Mouse (Mus musculus) CD4-positive helper T cell, adult 2 months (primary cell): Measurements from ENCODE around the gene Nfatc2.

Experiments used
- DNase-seq: peaks from one replicate; pipeline ENCODE4 v3.0.0-alpha.2; 2012; ENCODE audit warnings: low read depth, missing footprints, low spot score

Nfatc2 gene

DNA sequence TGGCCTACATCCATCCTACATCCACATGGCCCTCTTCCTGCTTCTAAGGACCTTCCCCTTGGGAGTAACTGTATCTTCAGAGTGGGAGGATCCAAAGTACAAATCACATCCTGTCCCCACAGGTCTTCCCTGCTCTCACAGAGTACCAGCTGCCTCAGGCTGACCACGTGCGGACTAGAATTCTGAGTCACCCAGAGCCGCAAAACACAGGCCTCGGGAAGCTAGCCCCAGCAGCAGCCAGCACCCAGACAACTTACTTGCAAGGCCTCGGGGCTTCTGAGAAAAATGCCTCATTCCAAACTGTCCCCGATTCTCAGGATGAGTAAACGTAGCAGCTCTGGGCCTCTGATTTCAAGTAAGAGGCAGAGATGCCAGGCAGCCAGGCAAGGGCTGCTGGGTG, 109.7 kb downstream of the Nfatc2 start:
- DNase-seq, result peak; percentile 58

DNA sequence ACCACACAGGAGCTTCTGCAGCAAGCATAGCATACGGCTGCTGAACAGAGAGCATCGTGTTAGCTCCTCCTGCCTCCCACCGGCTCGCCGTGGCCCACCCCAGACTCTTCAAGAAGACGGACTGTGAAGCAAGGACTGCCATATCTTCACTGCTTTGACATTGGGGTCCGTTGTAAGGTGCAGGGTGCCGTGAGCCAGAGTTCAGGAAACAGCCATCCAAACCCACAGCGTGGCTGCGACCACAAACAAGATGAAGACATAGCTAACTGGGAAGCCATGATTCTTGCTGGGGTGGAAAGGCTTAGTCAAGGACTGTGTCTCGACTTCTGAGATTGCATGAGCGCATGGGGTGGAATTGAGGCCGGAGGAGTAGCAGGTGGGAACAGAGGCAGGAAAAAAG, 111.5 kb downstream of the Nfatc2 start:
- DNase-seq, result no peak

DNA sequence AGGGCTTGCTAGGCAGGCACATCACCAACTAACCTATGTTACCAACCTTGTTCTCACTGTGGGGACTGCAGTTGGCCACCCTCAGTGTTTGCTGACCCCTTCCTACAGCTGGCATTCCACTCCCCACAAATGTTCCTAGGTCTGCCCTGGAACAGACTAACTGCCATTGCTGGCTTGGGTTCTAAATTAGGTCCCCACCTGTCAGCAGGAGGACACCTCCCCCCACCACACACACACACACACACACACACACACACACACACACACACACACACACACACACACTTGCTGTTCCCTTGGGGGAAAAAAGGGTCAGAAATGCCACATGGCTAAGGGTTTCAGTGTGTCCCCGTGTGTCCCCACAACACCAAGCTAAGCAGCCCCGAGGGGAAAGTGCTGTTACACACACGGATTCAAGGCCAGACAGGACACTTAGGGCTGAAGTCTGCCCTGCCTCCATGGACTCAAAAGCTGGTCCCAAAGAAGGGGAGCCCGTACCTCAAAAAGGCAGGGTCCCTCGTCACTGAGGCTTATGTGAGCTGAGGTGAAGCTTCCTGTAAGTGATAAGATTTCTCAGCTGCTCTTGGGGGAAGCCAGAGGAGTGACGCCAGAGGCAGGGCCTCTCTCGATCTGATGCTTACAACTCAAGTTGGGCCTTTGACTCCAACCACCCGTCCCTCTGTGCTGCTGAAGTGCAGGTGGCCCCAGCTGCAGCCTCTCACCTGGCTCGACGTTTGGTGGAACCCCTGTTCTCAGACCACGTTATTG, 113.1 kb downstream of the Nfatc2 start:
- DNase-seq, result peak; percentile 54

DNA sequence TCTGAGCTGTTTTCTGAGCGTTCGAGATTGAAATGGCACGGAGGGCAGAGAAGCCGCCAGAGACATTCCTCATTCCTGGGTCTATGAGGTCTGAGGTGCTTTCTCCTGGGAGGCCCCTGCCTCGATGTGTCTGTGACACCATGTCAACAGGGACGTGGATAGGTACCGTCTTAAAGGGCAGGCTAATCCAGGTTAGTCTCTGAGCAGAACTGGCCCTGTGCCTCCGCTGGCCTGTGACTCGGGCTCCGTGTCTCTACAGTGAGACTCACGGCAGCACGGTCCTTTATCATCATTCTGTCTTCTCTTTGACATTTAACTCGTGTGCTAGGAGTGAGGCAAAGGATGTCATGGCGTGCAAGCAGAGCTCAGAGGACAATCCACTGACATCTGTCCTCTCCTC, 120.3 kb downstream of the Nfatc2 start:
- DNase-seq, result no peak

DNA sequence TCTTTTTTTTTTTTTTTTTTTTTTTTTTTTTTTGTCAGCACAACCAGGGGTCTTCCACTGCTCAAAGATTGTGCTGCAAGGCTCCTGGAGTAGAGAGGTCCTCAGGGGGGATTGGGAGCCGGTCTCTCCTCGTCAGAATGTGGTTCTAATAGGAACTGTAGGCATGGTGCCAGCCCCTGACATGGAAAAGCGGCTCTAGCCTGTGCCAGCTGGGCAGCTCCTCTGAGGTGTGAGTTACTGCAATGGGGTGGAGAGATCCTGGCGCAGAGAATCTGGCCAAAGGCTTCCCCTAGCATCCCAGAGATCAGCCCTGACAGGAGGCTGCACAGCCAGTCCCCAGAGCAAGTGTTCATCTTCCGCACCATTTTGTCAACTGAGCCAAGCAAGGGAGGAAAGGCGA, 120.8 kb downstream of the Nfatc2 start:
- DNase-seq, result no peak

DNA sequence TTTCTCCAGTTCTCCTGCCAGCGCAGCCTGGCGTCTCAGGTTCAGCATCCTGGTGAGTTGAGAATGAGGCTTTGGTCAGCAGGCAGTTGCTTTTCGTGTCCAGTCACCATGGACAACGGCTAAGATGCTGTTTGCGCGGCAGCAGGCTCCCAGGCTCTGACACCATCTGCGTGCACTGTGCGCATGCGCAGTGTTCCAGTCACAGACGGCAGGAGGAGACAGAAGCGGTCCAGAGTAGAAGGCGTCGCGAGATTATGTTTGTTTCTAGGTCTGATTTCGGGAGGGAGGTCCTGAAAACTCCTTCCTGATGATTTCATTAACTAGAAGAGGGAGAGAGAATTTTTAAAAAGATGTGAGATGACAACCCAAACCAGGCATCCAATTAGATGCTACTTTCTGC, 121.5 kb downstream of the Nfatc2 start:
- no peak for DNase-seq

DNA sequence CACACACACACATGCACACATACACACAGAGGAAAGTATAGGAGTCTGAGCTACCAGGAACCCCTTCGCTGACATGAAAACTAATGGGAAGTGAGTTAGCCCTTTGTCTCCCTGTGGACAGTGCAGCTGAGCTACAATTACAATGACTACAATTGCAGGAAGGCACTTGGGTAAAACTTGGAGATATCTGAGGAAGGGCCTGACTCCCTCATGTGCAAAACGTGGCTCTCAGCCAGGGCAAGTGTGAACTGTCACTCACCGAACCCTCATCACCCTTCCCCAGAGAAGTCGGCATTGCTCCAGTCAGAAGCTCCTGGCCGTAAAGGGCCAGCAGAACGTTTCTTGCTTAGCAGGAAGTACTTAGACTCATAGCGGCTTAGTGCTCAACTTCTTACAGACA, 123.0 kb downstream of the Nfatc2 start:
- no peak for DNase-seq

DNA sequence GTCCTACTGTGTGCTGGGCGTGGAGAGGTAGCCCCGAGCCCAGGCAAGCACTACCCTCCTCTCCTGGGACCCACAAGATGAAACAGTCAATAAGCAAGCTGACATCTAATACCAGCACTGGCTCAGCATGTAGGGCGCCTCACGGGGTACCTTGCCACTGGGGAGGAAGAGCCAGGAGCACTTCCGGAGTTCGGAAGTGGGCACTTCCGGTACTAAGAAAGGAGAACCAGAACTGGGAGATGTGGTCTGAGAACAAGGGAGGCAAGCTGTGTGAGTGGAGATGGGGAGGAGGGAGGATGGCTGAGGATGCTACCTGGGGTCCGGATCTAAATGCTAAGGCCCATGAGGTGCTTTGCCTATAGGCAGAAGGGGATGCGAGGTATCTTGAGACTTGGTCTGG, 128.0 kb downstream of the Nfatc2 start:
- peak; percentile 59 for DNase-seq

DNA sequence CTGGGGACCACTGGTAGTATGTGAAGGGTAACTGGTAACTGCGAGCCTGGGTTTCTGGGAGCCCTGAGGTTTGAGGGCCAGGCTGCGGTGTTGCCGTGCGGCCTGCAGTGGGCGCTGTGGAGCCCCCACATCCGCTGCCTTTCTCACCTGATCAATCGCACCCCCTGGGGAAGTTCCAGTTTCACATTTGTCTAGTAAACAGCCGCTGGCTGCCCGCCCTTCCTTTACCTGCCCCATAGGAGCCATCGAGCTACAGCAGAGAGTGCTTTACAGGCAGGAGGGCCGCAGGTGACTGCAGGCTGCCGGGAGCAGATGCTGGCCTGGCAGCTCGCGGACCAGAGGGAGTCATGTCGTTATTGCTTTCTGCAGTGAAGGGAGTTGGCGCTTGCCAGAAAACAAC, 128.6 kb downstream of the Nfatc2 start:
- peak; percentile 90 for DNase-seq

DNA sequence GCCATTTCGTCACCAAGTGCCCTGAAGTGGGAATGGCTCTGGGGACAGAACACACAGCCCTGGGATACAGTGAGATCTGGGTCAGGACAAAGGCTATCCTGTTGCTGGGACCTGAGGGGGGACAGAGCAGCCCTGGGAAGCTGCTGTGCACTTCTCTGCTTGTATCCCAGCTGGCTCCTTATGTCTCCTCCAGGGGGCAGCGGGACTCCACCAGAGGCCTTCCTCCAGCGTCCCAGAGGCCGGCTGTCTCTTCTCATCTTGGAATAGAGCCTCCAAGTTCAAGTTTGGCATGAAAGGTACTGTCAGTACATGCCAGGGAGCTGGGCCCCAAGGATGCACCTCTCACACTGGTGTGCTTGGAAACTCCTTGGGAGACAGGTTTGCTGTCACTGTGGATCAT, 132.4 kb downstream of the Nfatc2 start:
- DNase-seq, result peak; percentile 59

DNA sequence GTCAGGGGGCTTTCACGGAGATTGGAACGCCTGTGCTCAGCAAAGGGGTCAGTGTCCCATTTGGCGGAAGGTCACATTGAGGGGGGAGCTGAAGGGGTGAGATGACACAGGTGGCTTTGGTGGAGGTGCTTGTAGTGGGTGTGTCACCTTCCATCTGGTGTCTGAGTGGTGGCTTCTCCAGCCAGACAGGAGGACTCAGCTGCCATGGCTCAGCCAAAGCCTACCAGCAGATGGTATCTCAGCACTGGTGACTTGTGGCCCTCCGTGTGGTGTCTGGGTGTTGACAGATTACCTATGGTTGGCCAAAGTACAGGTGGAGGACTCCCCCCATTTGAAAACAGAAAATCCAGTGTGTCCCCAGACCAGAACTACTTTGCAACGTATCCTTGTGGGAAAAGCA, 134.3 kb downstream of the Nfatc2 start:
- no peak for DNase-seq

DNA sequence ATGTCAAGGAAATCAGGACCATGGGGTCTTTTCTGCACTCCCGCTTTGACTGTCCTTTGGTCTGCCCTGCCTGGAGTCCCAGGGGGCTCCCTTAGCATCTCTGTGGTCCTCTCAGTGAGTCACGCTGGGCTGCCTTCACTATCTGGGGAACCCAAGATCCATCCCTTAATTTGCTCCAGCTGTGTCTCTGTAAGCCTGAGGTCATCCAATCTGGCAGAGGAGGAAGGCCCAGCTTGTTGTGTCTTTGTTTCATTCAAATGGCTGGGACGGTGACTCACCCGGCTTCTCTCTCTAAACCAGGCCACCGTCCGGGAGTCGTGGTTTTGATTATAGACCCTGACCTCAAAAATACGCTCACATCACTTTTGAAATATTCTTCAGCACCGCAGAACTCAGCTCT, 135.4 kb downstream of the Nfatc2 start:
- DNase-seq, result no peak

DNA sequence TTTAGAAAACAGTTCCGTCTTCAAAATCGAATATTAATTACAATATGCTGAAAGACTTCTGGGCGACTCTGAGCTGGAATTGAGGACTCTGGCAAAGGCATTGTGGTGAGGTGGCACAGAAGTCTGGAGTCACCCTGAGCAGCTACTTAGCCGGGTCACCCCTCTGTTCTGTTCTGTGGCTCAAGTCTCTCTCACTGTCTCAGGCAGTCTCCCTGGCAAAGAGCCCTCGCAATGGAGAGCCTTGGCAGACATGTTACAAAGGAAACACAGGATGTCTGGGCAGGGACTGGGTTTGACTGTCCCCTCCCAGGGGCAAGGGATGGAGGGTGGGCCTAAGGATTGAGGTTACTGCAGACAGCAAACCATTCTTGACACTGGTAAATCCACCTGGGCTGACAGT, 135.8 kb downstream of the Nfatc2 start:
- no peak for DNase-seq

DNA sequence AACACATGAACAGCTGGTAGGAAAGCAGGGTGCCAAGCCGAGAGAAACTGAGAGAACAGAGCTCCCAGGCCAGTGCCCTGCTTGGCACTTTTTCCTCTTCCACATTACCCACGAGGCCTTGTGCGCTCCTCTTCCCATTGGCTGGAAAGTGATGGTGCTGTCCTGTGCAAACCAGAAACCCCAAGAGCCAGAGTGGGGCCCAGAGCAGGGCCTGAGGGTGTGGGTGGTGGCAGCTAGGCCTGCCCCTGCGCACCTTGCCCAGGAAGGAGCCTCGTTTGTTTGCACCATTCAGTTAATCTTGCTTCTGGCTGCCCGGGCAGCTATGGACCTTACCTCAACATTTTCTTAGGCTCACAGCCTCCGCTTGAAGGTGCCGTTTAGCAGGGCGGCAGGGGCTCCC, 139.6 kb downstream of the Nfatc2 start:
- no peak for DNase-seq

DNA sequence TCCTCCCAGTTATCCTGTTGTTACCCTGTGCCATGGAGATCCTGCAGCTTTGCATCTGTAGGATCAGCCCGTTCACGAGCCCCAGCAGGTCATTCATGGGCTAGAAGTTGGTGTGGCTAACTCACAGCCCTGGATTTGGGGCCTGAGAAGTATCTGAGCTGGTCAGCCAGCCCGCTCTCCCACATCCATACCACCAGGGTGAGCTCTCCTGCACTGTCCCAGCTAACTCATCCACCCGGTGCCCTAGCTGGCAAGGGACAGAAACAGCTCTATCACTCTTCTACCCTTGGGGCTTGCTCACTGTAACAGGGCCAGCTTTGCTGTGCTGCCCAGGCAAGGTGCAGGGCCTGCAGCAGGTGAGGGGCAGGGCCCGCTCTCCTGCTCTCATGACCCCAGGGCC, 141.8 kb downstream of the Nfatc2 start:
- no peak for DNase-seq

DNA sequence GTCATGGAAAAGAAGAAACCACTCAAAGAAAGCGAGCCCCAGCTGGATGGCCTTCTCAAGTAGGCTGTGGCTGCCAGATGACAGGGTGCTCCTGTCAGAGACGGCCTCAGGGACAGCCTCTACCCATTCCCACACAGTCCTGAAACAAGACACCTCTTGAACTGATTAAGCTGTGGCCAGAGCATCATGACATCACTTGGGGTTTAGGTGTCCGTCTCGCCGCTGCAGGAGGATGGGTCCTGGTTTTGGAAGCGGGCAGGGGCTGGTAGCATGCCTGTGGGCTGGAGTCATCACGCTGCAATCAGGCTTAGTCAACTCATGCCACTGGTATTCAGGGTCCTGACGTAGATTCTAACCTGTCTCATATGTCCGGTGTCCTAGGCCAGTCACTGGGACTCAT, 142.9 kb downstream of the Nfatc2 start:
- DNase-seq, result no peak

DNA sequence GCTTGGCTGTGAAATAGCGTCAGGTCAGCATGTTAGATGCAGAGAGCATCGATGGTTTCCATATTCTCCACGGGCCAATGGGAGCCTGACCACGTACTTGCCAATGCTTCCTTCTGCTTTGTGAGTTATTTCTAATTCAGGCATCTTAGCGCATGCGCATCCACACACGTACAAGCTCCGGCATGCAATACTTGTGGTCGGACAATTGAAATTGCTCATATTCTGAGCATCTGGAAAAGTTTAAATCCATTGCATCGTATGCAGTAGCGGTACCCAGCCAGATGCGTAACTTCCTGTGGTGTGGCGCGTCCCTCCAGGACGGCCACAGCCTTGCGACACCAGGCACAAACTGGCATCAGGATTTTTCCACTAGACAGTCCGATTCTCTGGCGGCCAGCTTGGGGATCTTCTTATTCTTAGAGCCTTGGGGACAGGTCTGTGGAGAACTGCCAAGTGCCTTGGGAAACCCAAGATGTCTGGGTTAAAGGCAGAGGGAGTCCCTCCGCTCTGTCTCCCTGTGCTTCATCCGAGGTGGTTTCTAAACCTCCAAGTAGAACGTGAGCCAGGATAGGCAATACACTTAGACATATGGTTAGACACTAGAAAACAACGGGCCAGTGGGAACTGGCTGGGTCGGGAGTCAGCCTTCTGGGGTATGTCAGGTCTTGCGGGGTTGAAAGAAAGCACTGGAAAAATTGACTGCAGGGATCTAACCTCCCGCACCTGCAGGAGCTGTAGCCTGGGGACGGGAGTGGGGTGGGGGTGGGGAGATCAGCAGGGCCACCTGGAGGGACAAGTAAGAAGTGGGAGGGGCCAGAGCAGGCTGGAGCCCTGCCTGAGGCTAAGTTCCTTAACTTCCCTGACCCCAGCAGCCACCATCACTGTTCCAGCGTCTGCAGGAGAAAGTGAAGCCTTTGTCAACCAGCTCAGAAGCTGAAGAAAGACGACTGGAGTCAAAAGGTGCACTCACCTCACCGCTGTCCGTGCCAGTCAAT, 149.4 kb downstream of the Nfatc2 start:
- no peak for DNase-seq

DNA sequence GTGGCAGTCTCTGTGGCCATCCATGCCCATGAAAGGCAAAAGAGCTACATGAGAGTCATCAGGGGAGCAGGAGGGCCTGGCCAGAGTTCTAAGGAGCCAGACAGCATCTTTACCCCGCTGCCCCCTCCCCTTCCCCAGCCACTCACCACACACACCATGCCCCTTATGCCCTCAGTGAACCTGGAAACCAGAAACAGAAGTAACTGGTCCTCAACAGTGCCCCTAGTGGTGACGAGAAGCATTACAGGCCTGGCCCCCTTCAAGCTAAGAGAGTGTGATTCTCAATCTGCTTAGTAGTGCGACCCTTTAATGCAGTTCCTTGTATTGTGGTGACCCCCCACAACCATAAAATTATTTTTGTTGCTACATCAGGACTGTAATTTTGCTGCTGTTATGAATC, 150.5 kb downstream of the Nfatc2 start:
- DNase-seq, result peak; percentile 51

DNA sequence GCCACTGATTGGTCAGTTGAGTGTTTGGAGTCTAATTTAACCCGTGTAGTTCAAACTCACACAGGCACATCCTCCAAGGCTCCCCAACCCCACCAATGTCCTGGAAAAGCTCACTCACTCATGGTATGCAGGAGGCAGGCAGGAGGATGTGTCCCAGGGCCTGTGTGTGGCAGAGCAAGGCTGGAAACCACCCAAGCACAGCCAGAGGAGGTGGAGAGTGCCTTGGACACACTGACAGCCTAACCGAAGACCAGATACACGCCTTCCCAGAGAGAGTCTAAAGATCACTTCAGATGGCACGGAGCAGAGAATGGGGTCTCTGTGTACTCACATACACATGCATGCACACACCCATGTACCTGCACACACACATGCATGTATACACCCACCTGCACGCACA, 153.4 kb downstream of the Nfatc2 start:
- DNase-seq, result no peak

DNA sequence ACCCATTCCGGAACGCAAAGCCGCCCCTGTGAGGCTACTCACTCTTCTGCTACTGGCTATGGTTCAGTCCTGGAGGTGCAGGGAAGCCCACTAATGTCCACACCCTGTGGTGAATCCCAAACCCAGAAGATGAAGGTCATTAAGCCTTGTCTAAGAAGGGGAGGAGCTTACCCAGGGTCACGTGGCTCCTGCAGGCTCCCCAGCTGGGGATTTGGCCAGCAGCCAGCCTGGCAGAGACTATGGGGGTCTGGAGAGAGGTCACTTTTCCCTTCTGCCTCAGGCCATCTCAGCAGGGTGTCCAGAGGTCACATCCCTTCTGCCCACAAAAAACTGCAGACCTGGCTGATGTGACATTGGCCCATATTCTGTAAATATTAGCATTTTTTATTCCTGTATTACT, 153.9 kb downstream of the Nfatc2 start:
- DNase-seq, result no peak

DNA sequence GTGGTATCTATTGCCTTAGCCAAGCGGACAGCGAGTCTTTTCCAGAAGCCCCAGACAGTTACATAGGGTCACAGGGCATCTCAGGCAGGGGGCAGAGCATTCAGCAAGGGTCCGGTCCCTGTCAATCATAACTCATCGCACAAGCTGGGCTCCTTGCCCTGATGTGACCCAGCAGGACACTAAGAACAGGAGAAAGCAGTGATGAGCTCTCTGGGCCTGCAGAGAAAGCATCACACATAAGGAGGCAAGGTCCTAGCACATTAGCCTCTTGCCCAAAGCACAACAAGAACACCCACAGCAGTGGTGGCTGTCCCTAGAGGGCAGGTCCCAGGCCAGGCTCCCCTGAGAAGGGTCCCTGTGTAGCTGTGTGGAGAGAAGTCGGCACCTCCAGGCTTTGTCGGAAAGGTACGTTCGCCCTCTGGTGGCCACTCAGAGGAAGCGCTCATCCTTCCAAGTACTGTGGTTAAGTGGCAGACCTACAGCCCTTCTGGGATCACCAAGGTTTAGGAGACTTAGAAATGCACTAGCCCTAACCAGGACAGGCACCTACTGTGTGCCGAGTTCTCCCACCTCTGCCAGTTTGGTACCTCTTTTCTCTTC, 156.1 kb downstream of the Nfatc2 start:
- DNase-seq, result peak; percentile 45

DNA sequence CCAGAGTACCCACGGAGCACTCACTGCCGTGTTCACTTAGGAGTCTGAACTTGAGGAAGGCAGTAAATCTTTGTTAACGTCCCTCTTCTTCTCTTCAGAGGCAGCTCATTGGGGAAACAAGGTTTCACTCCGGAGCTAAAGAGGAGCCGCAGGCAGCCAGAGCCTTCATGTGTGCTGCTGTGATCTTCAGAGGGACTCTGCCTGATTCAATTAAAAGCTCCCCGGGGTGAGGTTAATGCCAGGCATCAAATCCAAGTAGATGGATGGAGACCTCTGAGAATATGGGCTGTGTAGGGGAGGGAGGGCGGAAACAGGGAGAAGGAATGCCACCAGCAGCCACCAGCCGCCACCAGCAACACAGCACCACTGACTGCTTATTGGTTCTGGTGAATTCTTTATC, 157.3 kb downstream of the Nfatc2 start:
- no peak for DNase-seq
